Mouse (Mus musculus) olfactory bulb, adult 2 months (tissue): Measurements from ENCODE around the gene Gm19935.

Experiments
- CTCF ChIP-seq: fragments of 200-500 bp; IDR thresholded peaks from 2 replicates; pipeline ENCODE4 v1.5.1; 2012; ENCODE audit warnings: low read depth, mild to moderate bottlenecking, low read length, moderate library complexity; ENCODE audit not compliant: insufficient read depth
- POLR2A ChIP-seq: fragments of 200-500 bp; IDR thresholded peaks from 2 replicates; pipeline ENCODE4 v1.6.1; 2012; ENCODE audit warnings: mild to moderate bottlenecking, low read depth, low read length, moderate library complexity; ENCODE audit not compliant: insufficient read depth

- TF ChIP-seq CTCF (no peak), POLR2A (no peak)
Observed at GRCm38 (mm10) chr8:90769791-90770190, 47.4 kb downstream of the Gm19935 start.
